Mouse (Mus musculus) B cell, adult 2 months (primary cell): ENCODE measurements around the gene Dusp5.

Experiments
- DNase-seq, 2 experiments: peaks; one replicate each; pipeline ENCODE4 v3.0.0; 2022

The Dusp5 gene

GRCm38 (mm10) chr19:53519549-53519948 is 9.4 kb upstream of the Dusp5 start:
- no peak for DNase-seq

DNA sequence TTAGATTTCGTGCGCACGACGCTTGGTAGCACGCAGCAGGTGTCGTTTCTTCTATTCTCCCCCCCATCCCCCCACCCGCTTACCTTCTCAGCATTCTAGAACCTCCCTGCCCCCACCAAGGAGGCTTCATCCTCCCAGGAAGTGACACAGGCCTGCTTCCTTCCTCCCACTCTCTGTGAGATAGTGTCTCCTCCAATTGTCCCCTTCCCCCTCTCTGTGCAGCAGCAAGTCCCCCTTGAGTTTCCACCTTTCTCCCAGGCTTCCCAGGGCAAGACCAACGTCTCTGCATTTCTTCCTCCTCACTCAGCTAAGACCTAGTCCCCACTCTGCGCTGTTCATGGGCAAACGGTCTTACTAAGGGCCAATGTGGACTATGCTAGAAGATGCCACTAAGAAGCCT is 8.9 kb upstream of the Dusp5 start:
- no peak for DNase-seq

DNA sequence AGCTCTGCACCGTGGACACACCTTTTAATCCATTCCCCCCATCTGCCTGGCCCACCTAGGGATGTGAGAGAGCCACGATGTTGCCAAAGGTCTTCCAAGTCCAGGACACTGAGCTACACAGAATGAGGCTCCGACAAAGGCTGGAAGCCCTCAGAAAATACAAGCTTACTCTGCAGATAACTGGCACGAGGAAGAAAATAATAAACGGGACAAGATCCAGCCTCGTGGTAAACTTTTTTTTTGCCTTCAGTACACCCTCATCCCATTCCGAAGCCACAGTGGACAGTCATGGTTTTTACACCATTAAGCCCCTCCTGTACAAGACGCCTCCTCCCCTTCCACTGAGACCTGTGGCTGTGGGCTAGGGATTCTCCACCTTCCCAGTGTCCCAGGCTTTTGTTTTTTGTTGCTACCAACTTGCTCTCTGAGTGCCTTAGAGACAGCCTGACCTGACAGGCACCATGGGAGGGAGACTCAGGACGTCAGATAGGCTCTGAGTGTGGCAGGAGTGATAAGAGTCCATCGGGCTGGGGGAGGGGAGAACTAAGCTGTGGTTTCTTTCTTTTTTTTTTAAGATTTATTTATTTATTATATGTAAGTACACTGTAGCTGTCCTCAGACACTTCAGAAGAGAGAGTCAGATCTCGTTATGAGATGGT is 7.6 kb upstream of the Dusp5 start:
- no peak for DNase-seq

DNA sequence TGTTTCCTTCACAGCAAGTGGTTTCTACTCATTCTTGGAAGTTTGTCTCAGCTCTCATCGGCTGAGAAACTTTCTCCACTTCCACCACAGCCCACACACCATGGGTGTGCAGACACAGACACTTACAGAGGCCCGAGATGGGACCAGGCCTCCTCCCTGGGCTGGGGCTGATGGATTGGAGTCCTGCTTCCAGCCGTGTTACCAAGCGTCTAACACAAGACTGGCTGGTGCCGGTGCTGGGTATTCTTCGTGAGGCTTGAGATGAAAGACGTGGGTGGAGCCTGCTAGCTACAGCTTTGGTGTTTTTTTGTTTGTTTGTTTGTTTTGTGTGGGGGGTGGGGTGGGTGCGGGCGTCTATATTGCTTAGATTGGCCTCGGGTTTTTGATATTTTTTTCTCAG is 1.4 kb upstream of the Dusp5 start:
- DNase-seq = no peak

GRCm38 (mm10) chr19:53528131-53528621 is 733 bp upstream of the Dusp5 start:
- DNase-seq = no peak

DNA sequence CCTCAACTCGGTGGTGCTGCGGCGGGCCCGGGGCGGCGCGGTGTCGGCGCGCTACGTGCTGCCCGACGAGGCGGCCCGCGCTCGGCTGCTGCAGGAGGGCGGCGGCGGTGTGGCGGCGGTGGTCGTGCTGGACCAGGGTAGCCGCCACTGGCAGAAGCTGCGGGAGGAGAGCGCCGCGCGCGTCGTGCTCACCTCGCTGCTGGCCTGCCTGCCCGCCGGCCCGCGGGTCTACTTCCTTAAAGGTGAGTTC is 471 bp downstream of the Dusp5 start:
- DNase-seq = no peak

- peak; percentile 58 to 60 for DNase-seq
Observed at GRCm38 (mm10) chr19:53529705-53530562, 1.0 kb downstream of the Dusp5 start.

DNA sequence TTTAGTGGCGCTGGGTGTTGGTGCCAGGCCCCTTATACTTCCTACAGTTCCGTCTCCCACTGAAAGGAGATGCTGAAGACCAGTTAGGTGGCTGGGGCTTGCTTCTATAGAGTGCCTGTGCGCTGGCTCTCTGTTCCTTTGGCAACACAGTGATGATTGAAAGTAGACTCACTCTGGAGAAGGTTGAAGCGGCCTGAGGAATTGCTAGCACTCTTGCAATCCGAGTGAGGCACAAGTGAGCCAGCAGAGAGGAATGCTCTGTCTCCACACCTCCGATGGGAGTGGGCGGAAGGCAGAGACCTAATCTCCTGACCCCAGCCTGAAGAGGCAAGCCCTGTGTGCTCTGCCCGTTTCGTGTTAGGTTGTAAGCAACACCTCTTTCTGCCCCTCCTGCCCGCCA is 2.5 kb downstream of the Dusp5 start:
- no peak for DNase-seq

DNA sequence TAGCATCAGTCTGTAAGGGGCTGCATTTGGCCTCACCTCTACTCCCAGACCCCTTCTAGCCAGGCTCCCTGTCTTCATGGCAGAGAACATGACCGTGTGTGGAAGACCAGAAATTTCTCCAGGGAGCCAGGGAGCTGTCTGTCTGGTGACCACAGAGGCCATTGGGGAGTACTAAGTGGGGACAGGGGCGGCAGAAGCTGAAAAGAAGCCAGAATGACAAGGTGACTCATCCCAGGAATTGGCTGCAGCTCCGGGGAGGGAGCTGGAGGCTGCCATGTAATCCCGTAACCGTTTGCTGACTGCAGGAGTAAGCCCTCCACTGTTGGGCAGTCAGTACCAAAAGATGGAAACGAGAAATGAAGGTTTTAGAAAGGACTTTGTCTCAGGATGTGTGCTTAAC is 3.1 kb downstream of the Dusp5 start:
- DNase-seq = no peak

GRCm38 (mm10) chr19:53532676-53533075 is 3.8 kb downstream of the Dusp5 start:
- no peak for DNase-seq

DNA sequence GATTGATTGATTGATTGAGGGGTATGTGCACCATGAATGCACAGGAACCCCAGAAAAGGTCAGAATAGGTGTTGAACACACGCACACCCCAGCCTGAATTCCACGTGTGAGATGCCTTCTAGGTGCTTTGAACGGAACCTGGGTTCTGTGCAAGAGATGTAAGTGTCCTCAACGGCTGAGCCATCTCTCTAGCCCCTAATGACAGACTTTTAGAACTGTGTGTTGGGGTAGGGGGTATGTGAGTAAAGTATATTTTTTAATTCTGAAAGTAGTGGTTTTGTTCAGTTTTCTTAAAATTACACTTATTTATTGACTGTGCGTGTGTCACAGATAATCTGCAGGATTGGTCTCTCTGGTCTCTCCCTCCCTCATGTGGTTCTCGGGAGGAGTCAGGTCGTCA is 4.3 kb downstream of the Dusp5 start:
- DNase-seq = no peak

GRCm38 (mm10) chr19:53533810-53534601 is 5.1 kb downstream of the Dusp5 start:
- no peak for DNase-seq

DNA sequence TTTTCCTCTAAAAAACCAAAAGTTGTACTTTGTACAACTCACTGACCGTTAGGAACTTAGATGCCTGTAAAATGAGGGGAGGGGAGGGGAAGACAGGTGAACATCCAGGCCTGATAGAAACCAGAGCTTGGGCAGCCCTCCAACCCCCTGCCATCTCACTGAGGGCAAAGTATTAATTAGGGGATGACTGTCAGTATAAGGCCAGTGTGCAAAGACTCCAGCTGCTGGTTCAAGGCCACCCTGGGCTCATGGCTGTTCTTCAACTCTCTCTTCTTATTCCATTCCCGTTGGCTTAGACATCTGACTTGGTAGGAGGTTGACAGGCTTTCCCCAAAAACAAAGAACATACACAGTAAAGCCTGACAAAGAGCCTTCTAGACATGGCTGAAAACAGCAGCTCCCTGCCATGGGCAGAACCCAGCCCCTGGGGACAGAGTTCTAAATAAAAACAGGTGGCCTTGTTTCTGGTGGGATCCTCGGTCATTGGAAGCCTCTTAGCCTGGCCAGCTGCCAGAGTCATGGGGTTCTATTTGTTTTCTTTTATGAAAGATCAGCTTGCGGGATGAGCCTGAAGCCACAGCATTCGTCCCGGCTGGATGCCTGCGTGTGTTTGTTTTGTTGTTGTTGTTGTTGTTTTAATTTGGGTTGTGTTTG is 6.0 kb downstream of the Dusp5 start:
- no peak for DNase-seq

DNA sequence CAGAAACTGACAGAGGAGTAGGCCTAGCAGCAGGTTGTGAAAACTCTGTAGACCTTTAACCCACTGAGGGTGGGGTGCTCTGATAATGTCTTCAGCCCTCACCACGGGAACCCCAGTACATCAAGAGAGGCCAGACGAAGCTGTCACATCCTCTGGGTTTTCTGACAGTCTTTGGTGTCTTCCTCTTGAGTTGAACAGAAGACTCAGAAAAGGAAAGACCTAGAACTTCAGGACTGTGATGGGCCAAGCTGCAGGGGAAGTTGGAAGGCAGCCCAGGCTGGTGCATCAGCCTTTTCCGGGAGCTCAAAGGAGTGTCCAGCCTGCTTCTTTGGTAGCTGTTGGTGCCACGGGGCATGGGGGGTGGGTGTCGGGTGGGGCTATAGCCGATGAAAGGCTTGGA is 6.5 kb downstream of the Dusp5 start:
- no peak for DNase-seq

- no peak for DNase-seq
Observed at GRCm38 (mm10) chr19:53536251-53536650, 7.3 kb downstream of the Dusp5 start.

DNA sequence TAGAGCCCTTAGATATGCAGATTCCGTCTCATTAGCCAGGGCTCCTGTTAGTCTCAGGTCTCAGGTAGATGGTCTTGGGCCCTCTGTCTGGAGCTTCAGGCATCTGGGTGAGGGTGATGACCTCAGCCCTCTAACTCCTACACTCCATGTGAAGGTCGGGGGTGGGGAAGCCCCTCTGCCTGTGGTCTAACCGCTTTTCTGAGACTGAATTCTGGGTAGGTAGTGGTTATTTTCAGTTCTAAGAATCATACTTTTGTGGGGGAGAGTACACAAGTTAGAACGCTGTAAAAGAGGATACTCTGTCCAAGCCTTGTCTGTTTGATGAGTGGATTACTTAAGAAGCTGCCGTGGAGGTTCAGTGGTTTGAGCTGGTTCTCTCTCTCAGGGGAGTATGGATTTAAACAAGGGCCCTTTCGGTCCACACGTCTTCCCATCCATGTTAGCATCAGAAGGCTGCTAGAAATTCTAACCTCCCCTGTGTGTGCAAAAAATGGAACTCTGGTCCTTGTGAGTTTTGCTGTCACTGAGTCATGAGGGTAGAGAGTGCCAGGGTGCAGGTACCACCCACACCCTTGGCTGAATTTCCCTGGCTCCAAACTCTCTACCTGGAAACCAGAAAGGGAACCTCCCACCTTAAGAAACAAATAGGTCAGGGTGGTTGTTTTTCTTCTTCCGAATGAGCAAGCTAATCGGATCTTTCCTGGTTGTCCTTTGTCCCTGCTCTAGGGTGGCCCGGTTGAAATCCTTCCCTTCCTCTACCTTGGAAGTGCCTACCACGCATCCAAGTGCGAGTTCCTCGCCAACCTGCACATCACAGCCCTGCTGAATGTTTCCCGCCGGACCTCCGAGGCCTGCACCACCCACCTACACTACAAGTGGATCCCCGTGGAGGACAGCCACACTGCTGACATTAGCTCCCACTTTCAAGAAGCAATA is 8.1 kb downstream of the Dusp5 start:
- DNase-seq = no peak

- no peak for DNase-seq
Observed at GRCm38 (mm10) chr19:53538024-53538423, 9.1 kb downstream of the Dusp5 start.

DNA sequence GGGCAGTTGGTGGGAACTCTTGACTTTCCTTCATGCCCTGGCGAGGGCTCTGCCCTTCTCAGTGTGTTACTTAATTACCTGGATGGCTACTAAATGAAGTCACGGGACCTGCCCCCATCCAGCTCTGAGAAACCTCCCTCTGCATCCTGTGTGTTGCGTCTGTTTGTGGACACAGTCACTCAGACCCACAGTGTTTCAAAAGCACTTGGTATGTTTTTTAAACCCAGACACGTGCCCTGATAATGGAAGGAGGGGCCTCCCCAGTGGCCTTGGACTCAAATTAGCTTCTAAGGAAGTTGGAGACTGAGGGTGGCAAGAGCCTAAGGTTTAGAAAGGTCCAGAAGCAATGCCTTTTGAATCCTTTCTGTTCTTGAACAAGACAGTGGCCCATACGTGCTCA is 9.9 kb downstream of the Dusp5 start:
- no peak for DNase-seq

DNA sequence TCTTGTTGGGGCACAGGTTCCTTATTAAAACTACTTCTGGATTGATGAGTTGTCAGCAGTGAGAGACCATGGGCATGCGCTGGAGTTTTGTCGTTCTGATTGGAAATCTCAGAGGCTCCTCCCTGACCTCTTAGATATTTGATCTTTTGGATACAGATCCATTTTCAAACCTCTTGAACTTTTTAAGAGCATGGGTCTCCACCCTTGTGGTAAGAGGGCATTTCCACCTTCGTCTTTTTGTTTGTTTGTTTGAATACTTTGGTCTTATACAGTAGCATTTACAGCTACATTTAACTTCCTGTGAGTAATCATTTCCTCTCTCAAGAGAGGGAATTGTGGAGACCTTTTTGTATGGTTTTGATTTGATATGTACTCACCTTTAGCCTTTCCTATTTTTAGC is 10.4 kb downstream of the Dusp5 start:
- no peak for DNase-seq

- DNase-seq = no peak
Observed at GRCm38 (mm10) chr19:53543602-53544001, 14.7 kb downstream of the Dusp5 start.

GRCm38 (mm10) chr19:53544923-53545561 is 16.1 kb downstream of the Dusp5 start:
- DNase-seq = peak; percentile 34 to 47

GRCm38 (mm10) chr19:53547597-53547996 is 18.7 kb downstream of the Dusp5 start:
- no peak for DNase-seq
